Mouse (Mus musculus): ENCODE measurements around the gene Zfp62. TPM values are rescaled to one million over a fixed set of nuclear protein-coding genes. Genes with fewer than 3 reads are reported as not detected.

Zfp62 gene
- polyA plus RNA-seq, 1 experiment from 2014 or later = 66.1 TPM

GRCm38 (mm10) chr11:49240874-49241273, 37.8 kb downstream of the Zfp62 start:
- WGBS = 89% methylated on average over 4 of the region's 4 CpGs
- no peak for ATAC-seq (replicated peaks; ENCODE audit: insufficient number of reproducible peaks, low FRiP score, low TSS enrichment, low read depth)
- no peaks in the 10 kb centered on the region for H3K9me3 ChIP-seq (replicated peaks; ENCODE audit: control insufficient read depth, low read length)
- H3K4me3 ChIP-seq (ENCODE audit: low read depth, low read length) = no peak overlapping the region
- no peak overlapping the region for H3K9ac ChIP-seq (replicated peaks; ENCODE audit: low read length)
- H3K4me1 ChIP-seq (ENCODE audit: control insufficient read depth, insufficient read depth, low read length) = no peaks in the 10 kb centered on the region
- no peaks in the 10 kb centered on the region for H3K27me3 ChIP-seq (ENCODE audit: control insufficient read depth, insufficient read depth, low read length)
- no peaks in the 10 kb centered on the region for H3K36me3 ChIP-seq (replicated peaks; ENCODE audit: control insufficient read depth, insufficient read depth, low read depth, low read length)
- no peak overlapping the region for H3K4me2 ChIP-seq (ENCODE audit: low read depth, low read length)
- H3K27ac ChIP-seq (replicated peaks; ENCODE audit: low read depth, low read length) = no peak overlapping the region
- no peak for DNase-seq (ENCODE audit: low spot score)

- H3K27ac ChIP-seq (replicated peaks; ENCODE audit: low read depth, low read length) = no peak overlapping the region
- no peaks in the 10 kb centered on the region for H3K9me3 ChIP-seq (replicated peaks; ENCODE audit: control insufficient read depth, low read length)
- no peaks in the 10 kb centered on the region for H3K36me3 ChIP-seq (replicated peaks; ENCODE audit: control insufficient read depth, insufficient read depth, low read depth, low read length)
- H3K4me1 ChIP-seq (ENCODE audit: control insufficient read depth, insufficient read depth, low read length) = no peaks in the 10 kb centered on the region
- ATAC-seq (replicated peaks; ENCODE audit: insufficient number of reproducible peaks, low FRiP score, low TSS enrichment, low read depth) (no peak), DNase-seq (ENCODE audit: low spot score) (no peak)
- 33% methylated on average over 1 of the region's 1 CpGs for WGBS
- no peaks in the 10 kb centered on the region for H3K27me3 ChIP-seq (ENCODE audit: control insufficient read depth, insufficient read depth, low read length)
- H3K9ac ChIP-seq (replicated peaks; ENCODE audit: low read length) = no peak overlapping the region
- H3K4me2 ChIP-seq (ENCODE audit: low read depth, low read length) = no peak overlapping the region
- H3K4me3 ChIP-seq (ENCODE audit: low read depth, low read length) = no peak overlapping the region
Observed at GRCm38 (mm10) chr11:49241471-49241870, 38.4 kb downstream of the Zfp62 start.

GRCm38 (mm10) chr11:49242944-49243626, 40.0 kb downstream of the Zfp62 start:
- H3K27me3 ChIP-seq (ENCODE audit: control insufficient read depth, insufficient read depth, low read length) = no peaks in the 10 kb centered on the region
- H3K36me3 ChIP-seq (replicated peaks; ENCODE audit: control insufficient read depth, insufficient read depth, low read depth, low read length) = no peaks in the 10 kb centered on the region
- H3K27ac ChIP-seq (replicated peaks; ENCODE audit: low read depth, low read length) = peak overlapping the region; percentile 84
- 21% methylated on average over 11 of the region's 11 CpGs for WGBS
- peak overlapping the region; percentile 61 for H3K9ac ChIP-seq (replicated peaks; ENCODE audit: low read length)
- H3K9me3 ChIP-seq (replicated peaks; ENCODE audit: control insufficient read depth, low read length) = no peaks in the 10 kb centered on the region
- DNase-seq (ENCODE audit: low spot score) (peak; percentile 78), ATAC-seq (replicated peaks; ENCODE audit: insufficient number of reproducible peaks, low FRiP score, low TSS enrichment, low read depth) (peak; percentile 10)
- H3K4me3 ChIP-seq (ENCODE audit: low read depth, low read length) = peak overlapping the region; percentile 46
- no peaks in the 10 kb centered on the region for H3K4me1 ChIP-seq (ENCODE audit: control insufficient read depth, insufficient read depth, low read length)
- H3K4me2 ChIP-seq (ENCODE audit: low read depth, low read length) = peak overlapping the region; percentile 55

- H3K4me2 ChIP-seq (ENCODE audit: low read depth, low read length) = peak within 1 kb of the TSS; percentile 55
- DNase-seq (ENCODE audit: low spot score) (peak; percentile 96), ATAC-seq (replicated peaks; ENCODE audit: insufficient number of reproducible peaks, low FRiP score, low TSS enrichment, low read depth) (peak; percentile 96)
Observed at GRCm38 (mm10) chr11:49243727-49244594, 40.9 kb downstream of the Zfp62 start, which contains the start of gene Mgat1. Mgat1 (plus strand) TSS chr11:49244191.

GRCm38 (mm10) chr11:49244595-49244930, 41.5 kb downstream of the Zfp62 start:
- Histone ChIP-seq H3K27me3 (ENCODE audit: control insufficient read depth, insufficient read depth, low read length) (no peaks in the 10 kb centered on the region), H3K4me1 (ENCODE audit: control insufficient read depth, insufficient read depth, low read length) (no peaks in the 10 kb centered on the region), H3K9ac (replicated peaks; ENCODE audit: low read length) (peak overlapping the region; percentile 61), H3K4me3 (ENCODE audit: low read depth, low read length) (peak overlapping the region; percentile 46), H3K9me3 (replicated peaks; ENCODE audit: control insufficient read depth, low read length) (no peaks in the 10 kb centered on the region), H3K36me3 (replicated peaks; ENCODE audit: control insufficient read depth, insufficient read depth, low read depth, low read length) (no peaks in the 10 kb centered on the region), H3K27ac (replicated peaks; ENCODE audit: low read depth, low read length) (0 out of 2 replicates have a peak overlapping the region, but pooled peaks have one; percentile 56), H3K4me2 (ENCODE audit: low read depth, low read length) (peak overlapping the region; percentile 55)
- WGBS = 0% methylated on average over 4 of the region's 4 CpGs
- ATAC-seq (replicated peaks; ENCODE audit: insufficient number of reproducible peaks, low FRiP score, low TSS enrichment, low read depth) = no peak
- no peak for DNase-seq (ENCODE audit: low spot score)

More at GRCm38 (mm10) chr11:49243727-49244594, 40.9 kb downstream of the Zfp62 start, which contains the start of gene Mgat1:
- Histone ChIP-seq H3K27ac (replicated peaks; ENCODE audit: low read depth, low read length) (peak within 1 kb of the TSS; percentile 84), H3K9me3 (replicated peaks; ENCODE audit: control insufficient read depth, low read length) (no peaks in the 10 kb centered on the region), H3K4me3 (ENCODE audit: low read depth, low read length) (peak within 1 kb of the TSS; percentile 46), H3K36me3 (replicated peaks; ENCODE audit: control insufficient read depth, insufficient read depth, low read depth, low read length) (no peaks in the 10 kb centered on the region), H3K27me3 (ENCODE audit: control insufficient read depth, insufficient read depth, low read length) (no peaks in the 10 kb centered on the region), H3K9ac (replicated peaks; ENCODE audit: low read length) (peak within 1 kb of the TSS; percentile 61), H3K4me1 (ENCODE audit: control insufficient read depth, insufficient read depth, low read length) (no peaks in the 10 kb centered on the region)
- WGBS = under 1% methylated on average over 58 of the region's 60 CpGs

GRCm38 (mm10) chr11:49245176-49245575, 42.1 kb downstream of the Zfp62 start:
- H3K36me3 ChIP-seq (replicated peaks; ENCODE audit: control insufficient read depth, insufficient read depth, low read depth, low read length) = no peaks in the 10 kb centered on the region

GRCm38 (mm10) chr11:49245634-49246415, 42.7 kb downstream of the Zfp62 start:
- H3K27me3 ChIP-seq (ENCODE audit: control insufficient read depth, insufficient read depth, low read length) = no peaks in the 10 kb centered on the region
- no peak overlapping the region for H3K4me3 ChIP-seq (ENCODE audit: low read depth, low read length)
- H3K9ac ChIP-seq (replicated peaks; ENCODE audit: low read length) = no peak overlapping the region
- DNase-seq (ENCODE audit: low spot score) (no peak), ATAC-seq (replicated peaks; ENCODE audit: insufficient number of reproducible peaks, low FRiP score, low TSS enrichment, low read depth) (no peak)
- no peaks in the 10 kb centered on the region for H3K9me3 ChIP-seq (replicated peaks; ENCODE audit: control insufficient read depth, low read length)
- H3K36me3 ChIP-seq (replicated peaks; ENCODE audit: control insufficient read depth, insufficient read depth, low read depth, low read length) = no peaks in the 10 kb centered on the region
- H3K4me2 ChIP-seq (ENCODE audit: low read depth, low read length) = peak overlapping the region; percentile 22; the same call in 1 of the 2 replicates
- H3K27ac ChIP-seq (replicated peaks; ENCODE audit: low read depth, low read length) = no peak overlapping the region
- H3K4me1 ChIP-seq (ENCODE audit: control insufficient read depth, insufficient read depth, low read length) = no peaks in the 10 kb centered on the region
- 28% methylated on average over 12 of the region's 12 CpGs for WGBS

More at GRCm38 (mm10) chr11:49245176-49245575, 42.1 kb downstream of the Zfp62 start:
- WGBS = 10% methylated on average over 7 of the region's 7 CpGs
- Histone ChIP-seq H3K4me2 (ENCODE audit: low read depth, low read length) (peak overlapping the region; percentile 22; the same call in 1 of the 2 replicates), H3K9me3 (replicated peaks; ENCODE audit: control insufficient read depth, low read length) (no peaks in the 10 kb centered on the region), H3K4me3 (ENCODE audit: low read depth, low read length) (no peak overlapping the region), H3K27me3 (ENCODE audit: control insufficient read depth, insufficient read depth, low read length) (no peaks in the 10 kb centered on the region), H3K9ac (replicated peaks; ENCODE audit: low read length) (no peak overlapping the region), H3K4me1 (ENCODE audit: control insufficient read depth, insufficient read depth, low read length) (no peaks in the 10 kb centered on the region), H3K27ac (replicated peaks; ENCODE audit: low read depth, low read length) (no peak overlapping the region)
- peak; percentile 35 for DNase-seq (ENCODE audit: low spot score)
- ATAC-seq (replicated peaks; ENCODE audit: insufficient number of reproducible peaks, low FRiP score, low TSS enrichment, low read depth) = no peak
